Comparison of ENCODE assay signal across 11 mouse cellular contexts in the genomic region with DNA sequence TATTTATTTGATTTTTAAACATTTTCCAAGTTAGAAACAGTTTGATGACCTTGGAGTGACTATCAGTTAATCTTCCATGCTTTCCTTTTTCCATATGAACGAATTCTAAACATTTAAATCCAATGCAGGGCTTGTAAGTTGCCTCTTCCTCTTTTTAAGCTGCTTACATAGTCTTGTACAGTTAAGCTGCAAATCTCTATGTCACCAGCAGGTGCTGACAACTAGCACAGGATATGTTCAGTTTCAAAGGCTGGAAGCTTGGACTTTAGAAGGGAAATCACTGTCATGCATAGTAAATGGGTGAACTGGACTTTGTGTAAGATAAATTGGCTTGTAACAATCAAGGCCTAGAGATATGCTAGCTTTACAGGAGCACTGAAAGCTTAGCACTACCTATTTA. TPM values are rescaled to one million over a fixed set of nuclear protein-coding genes. Genes with fewer than 3 reads are reported as not detected.
A peak's percentile ranks its signal among the peaks of the same experiment; 100 is the strongest.
DNase-seq lines count a peak whose midpoint lies in the region; ATAC-seq and TF ChIP-seq lines count a peak whose summit lies in the region.
"Had no signal": no experiment of that assay in that cellular context is flagged by ENCODE, and none has a peak within 500 bp of the region (broad histone marks: within the 10 kb centered on the region; RNA-seq: fewer than 3 reads in every experiment).

No protein-coding gene starts in this region.

- H3K36me3 ChIP-seq in midbrain, embryonic 14.5 days (ENCODE audit: control insufficient read depth, insufficient read depth, low read length), result no peaks in the 10 kb centered on the region
- H3K36me3 ChIP-seq in midbrain, embryonic 11.5 days (ENCODE audit: control insufficient read depth, insufficient read depth, low read length), result no peaks in the 10 kb centered on the region
- no peaks in the 10 kb centered on the region for H3K36me3 ChIP-seq in stomach, postnatal 0 days (ENCODE audit: control insufficient read depth, insufficient read depth, low read length)
- no peaks in the 10 kb centered on the region for H3K36me3 ChIP-seq in forebrain, embryonic 12.5 days (replicated peaks)
- H3K36me3 ChIP-seq: midbrain, embryonic 12.5 days had no signal

- no peak overlapping the region for H3K27ac ChIP-seq in midbrain, embryonic 14.5 days (replicated peaks; ENCODE audit: low read depth, low read length)
- no peak overlapping the region for H3K27ac ChIP-seq in midbrain, embryonic 11.5 days (ENCODE audit: low read depth, low read length)
- no peak overlapping the region for H3K27ac ChIP-seq in stomach, postnatal 0 days (replicated peaks)
- H3K27ac ChIP-seq in forebrain, embryonic 12.5 days, result no peak overlapping the region
- H3K27ac ChIP-seq: midbrain, embryonic 12.5 days had no signal

- H3K4me1 ChIP-seq in midbrain, embryonic 14.5 days (ENCODE audit: control insufficient read depth, insufficient read depth, low read length), result no peaks in the 10 kb centered on the region
- H3K4me1 ChIP-seq in midbrain, embryonic 11.5 days (ENCODE audit: control insufficient read depth, insufficient read depth, low read length), result no peaks in the 10 kb centered on the region
- no peaks in the 10 kb centered on the region for H3K4me1 ChIP-seq in stomach, postnatal 0 days (replicated peaks; ENCODE audit: control insufficient read depth, insufficient read depth)
- no peaks in the 10 kb centered on the region for H3K4me1 ChIP-seq in forebrain, embryonic 12.5 days
- H3K4me1 ChIP-seq: midbrain, embryonic 12.5 days had no signal

- no peak overlapping the region for H3K4me2 ChIP-seq in midbrain, embryonic 14.5 days (ENCODE audit: low read length)
- H3K4me2 ChIP-seq in midbrain, embryonic 11.5 days, result no peak overlapping the region
- no peak overlapping the region for H3K4me2 ChIP-seq in stomach, postnatal 0 days (replicated peaks; ENCODE audit: low read depth)
- H3K4me2 ChIP-seq in forebrain, embryonic 12.5 days, result no peak overlapping the region
- H3K4me2 ChIP-seq: midbrain, embryonic 12.5 days had no signal

- 36% methylated on average over 1 of the region's 1 CpGs for WGBS in midbrain, embryonic 14.5 days
- WGBS in midbrain, embryonic 11.5 days, result 43% methylated on average over 1 of the region's 1 CpGs
- 25% methylated on average over 1 of the region's 1 CpGs for WGBS in stomach, postnatal 0 days
- WGBS in forebrain, embryonic 12.5 days, result 50% methylated on average over 1 of the region's 1 CpGs

- H3K4me3 ChIP-seq in midbrain, embryonic 14.5 days (replicated peaks; ENCODE audit: low read depth, low read length), result no peak overlapping the region
- H3K4me3 ChIP-seq in midbrain, embryonic 11.5 days (ENCODE audit: low read depth, low read length), result no peak overlapping the region
- no peak overlapping the region for H3K4me3 ChIP-seq in stomach, postnatal 0 days (ENCODE audit: low read depth, low read length)
- no peak overlapping the region for H3K4me3 ChIP-seq in forebrain, embryonic 12.5 days (replicated peaks)
- H3K4me3 ChIP-seq: midbrain, embryonic 12.5 days had no signal

- no peak overlapping the region for H3K9ac ChIP-seq in midbrain, embryonic 14.5 days (replicated peaks; ENCODE audit: low read length)
- no peak overlapping the region for H3K9ac ChIP-seq in midbrain, embryonic 11.5 days (ENCODE audit: low read length)
- no peak overlapping the region for H3K9ac ChIP-seq in stomach, postnatal 0 days (ENCODE audit: low read length)
- H3K9ac ChIP-seq in forebrain, embryonic 12.5 days, result no peak overlapping the region
- H3K9ac ChIP-seq: midbrain, embryonic 12.5 days had no signal

- DNase-seq in heart, postnatal 4 days, result peak; percentile 4
- DNase-seq in heart, adult 9 months (ENCODE audit: low spot score in 2 of 2), result no peak
- DNase-seq in midbrain, embryonic 14.5 days, result peak; percentile 55
- DNase-seq in midbrain, embryonic 11.5 days (ENCODE audit: low spot score, missing footprints), result no peak
- DNase-seq in embryo, embryonic 11 days, result peak; percentile 29
- no peak for DNase-seq in stomach, postnatal 0 days (ENCODE audit: low spot score)
- DNase-seq in left cerebral cortex, adult 18-20 months (ENCODE audit: low spot score in 2 of 2), result no peak

- ATAC-seq in midbrain, embryonic 14.5 days (ENCODE audit: low FRiP score, low TSS enrichment), result no peak
- no peak for ATAC-seq in midbrain, embryonic 11.5 days (ENCODE audit: low FRiP score)
- ATAC-seq in stomach, postnatal 0 days (ENCODE audit: low FRiP score, low TSS enrichment), result no peak
- no peak for ATAC-seq in forebrain, embryonic 12.5 days (ENCODE audit: low FRiP score)

- no peak for TF ChIP-seq EP300 in stomach, postnatal 0 days (optimal IDR thresholded peaks at IDR 0.05)

- TF ChIP-seq CTCF in stomach, postnatal 0 days (IDR thresholded peaks at IDR 0.05; ENCODE audit: low read depth), result peak; percentile 59

- H3K9me3 ChIP-seq in midbrain, embryonic 14.5 days (ENCODE audit: control insufficient read depth, low read length), result no peaks in the 10 kb centered on the region
- no peaks in the 10 kb centered on the region for H3K9me3 ChIP-seq in midbrain, embryonic 11.5 days (ENCODE audit: control insufficient read depth, low read length)
- H3K9me3 ChIP-seq in stomach, postnatal 0 days (ENCODE audit: control insufficient read depth, low read length), result no peaks in the 10 kb centered on the region
- no peaks in the 10 kb centered on the region for H3K9me3 ChIP-seq in forebrain, embryonic 12.5 days
- H3K9me3 ChIP-seq: midbrain, embryonic 12.5 days had no signal

- H3K27me3 ChIP-seq in midbrain, embryonic 14.5 days (ENCODE audit: control insufficient read depth, insufficient read depth, low read length), result no peaks in the 10 kb centered on the region
- H3K27me3 ChIP-seq in midbrain, embryonic 11.5 days (ENCODE audit: control insufficient read depth, insufficient read depth, low read length), result no peaks in the 10 kb centered on the region
- no peaks in the 10 kb centered on the region for H3K27me3 ChIP-seq in stomach, postnatal 0 days (ENCODE audit: control insufficient read depth, insufficient read depth, low read length)
- H3K27me3 ChIP-seq in forebrain, embryonic 12.5 days, result no peaks in the 10 kb centered on the region
- H3K27me3 ChIP-seq: midbrain, embryonic 12.5 days had no signal

RNA-seq across cellular contexts. Expression of gene Aff2, which starts 29.6 kb away (rescaled TPM):
- total RNA-seq in heart, postnatal 4 days (2021), result 10 to 100 TPM in 1 of 2 experiments, 1 to 10 TPM in 1; 8.1 to 10.1 TPM
- polyA plus RNA-seq in midbrain, embryonic 14.5 days (2014; fragmentation: Nextera tagmentation; extraction: Ambion mirVana), result 18.8 and 20.7 TPM in 2 replicates
- polyA plus RNA-seq in midbrain, embryonic 11.5 days (2014; fragmentation: Nextera tagmentation; extraction: Ambion mirVana), result 4.4 and 5.4 TPM in 2 replicates
- polyA plus RNA-seq in stomach, postnatal 0 days (2015; fragmentation: Nextera tagmentation; extraction: Ambion mirVana), result 0.56 and 0.70 TPM in 2 replicates
- total RNA-seq in left cerebral cortex, adult 18-20 months (2021), result 10 to 100 TPM; 21.6 to 21.7 TPM
- 17.0 and 17.3 TPM in 2 replicates for polyA plus RNA-seq in forebrain, embryonic 12.5 days (2016; fragmentation: Nextera tagmentation; extraction: Ambion mirVana)
- polyA plus RNA-seq: large intestine, adult 2 months; thymus, postnatal 0 days had no signal

Comparison
In these comparisons a context has a peak if more than half of its experiments do, and no peak if none do; other contexts are left out.
1. DNase-seq: peak in heart, postnatal 4 days (single experiment), midbrain, embryonic 14.5 days (single experiment) and embryo, embryonic 11 days (single experiment); none in heart, adult 9 months (0 of 2), midbrain, embryonic 11.5 days (single experiment), stomach, postnatal 0 days (single experiment) and left cerebral cortex, adult 18-20 months (0 of 2).